Mouse (Mus musculus) olfactory bulb, adult 2 months (tissue): ENCODE data around the gene Jtb. TPM values are rescaled to one million over a fixed set of nuclear protein-coding genes. Genes with fewer than 3 reads are reported as not detected.

ENCODE experiments used
- H3K27ac ChIP-seq: fragments of 200-500 bp; 2 replicates; pipeline ENCODE4 v1.5.1; 2012; ENCODE audit warnings: low read depth, low read length; ENCODE audit not compliant: insufficient read depth
- H3K4me1 ChIP-seq: fragments of 200-500 bp; 2 replicates; pipeline ENCODE4 v1.6.1; 2012; ENCODE audit warnings: low read length; ENCODE audit not compliant: control insufficient read depth, insufficient read depth
- H3K4me3 ChIP-seq: fragments of 200-500 bp; 2 replicates; pipeline ENCODE4 v1.5.1; 2012; ENCODE audit warnings: mild to moderate bottlenecking, low read depth, low read length, moderate library complexity; ENCODE audit not compliant: insufficient read depth
- CTCF ChIP-seq: fragments of 200-500 bp; IDR thresholded peaks from 2 replicates; pipeline ENCODE4 v1.5.1; 2012; ENCODE audit warnings: low read depth, mild to moderate bottlenecking, low read length, moderate library complexity; ENCODE audit not compliant: insufficient read depth
- POLR2A ChIP-seq: fragments of 200-500 bp; IDR thresholded peaks from 2 replicates; pipeline ENCODE4 v1.6.1; 2012; ENCODE audit warnings: mild to moderate bottlenecking, low read depth, low read length, moderate library complexity; ENCODE audit not compliant: insufficient read depth
- WGBS: fragments of 180-500 bp; shearing (Covaris S2); methylation state at CpG from one replicate; pipeline ENCODE4 v1.1.7; 2018; 5-methylcytosine and 5-hydroxymethylcytosine counted together
- polyA plus RNA-seq: library from polyadenylated mRNA; stranded (reverse); fragments of >200 nt; gene quantifications from 2 replicates; pipeline ENCODE4 v1.2.4, GENCODE M21; 2012; ENCODE audit warnings: low replicate concordance; ENCODE audit not compliant: missing spikeins, insufficient read depth, insufficient read length

Gene Jtb
- polyA plus RNA-seq, 1 experiment, result not detected

DNA sequence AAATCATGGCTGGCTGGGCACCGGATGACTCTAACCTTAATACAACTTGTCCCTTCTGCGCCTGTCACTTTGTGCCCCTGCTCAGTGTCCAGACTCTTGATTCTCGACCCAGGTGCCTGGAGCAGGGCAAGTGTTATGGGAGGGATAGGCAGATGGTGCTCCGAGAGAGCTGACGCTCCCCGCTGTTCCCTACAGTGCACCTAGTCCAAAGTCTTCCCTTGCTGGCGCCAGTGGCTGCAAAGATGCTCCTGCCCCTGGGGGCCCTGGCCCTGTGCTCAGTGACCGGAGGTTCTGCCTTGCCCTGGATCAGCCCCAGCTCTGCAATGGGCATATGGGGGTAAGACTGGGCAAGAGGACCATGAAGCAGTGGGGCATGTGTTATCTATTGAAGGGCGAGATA is 46.4 kb downstream of the Jtb start:
- TF ChIP-seq POLR2A (no peak), CTCF (no peak)
- 90% methylated on average over 9 of the region's 9 CpGs for WGBS
- Histone ChIP-seq H3K4me3 (no peak overlapping the region), H3K27ac (no peak overlapping the region), H3K4me1 (no peaks in the 10 kb centered on the region)

DNA sequence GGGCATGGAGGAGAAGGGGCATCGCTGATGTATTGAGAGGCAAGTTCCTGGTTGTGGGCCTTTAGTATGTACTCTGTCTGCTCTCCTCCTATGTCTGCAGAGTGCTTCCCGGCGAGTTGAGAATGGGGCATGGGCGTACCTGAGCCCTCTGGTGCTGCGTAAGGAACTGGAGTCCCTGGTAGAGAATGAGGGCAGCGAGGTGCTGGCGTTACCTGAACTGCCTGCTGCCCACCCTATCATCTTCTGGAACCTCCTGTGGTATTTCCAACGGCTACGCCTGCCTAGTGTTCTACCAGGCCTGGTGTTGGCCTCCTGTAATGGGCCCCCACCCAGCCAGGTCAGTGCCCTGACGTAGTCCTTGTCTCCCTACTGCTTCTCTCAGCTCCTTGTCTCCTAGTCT is 46.8 kb downstream of the Jtb start:
- Histone ChIP-seq H3K4me1 (no peaks in the 10 kb centered on the region), H3K27ac (no peak overlapping the region), H3K4me3 (no peak overlapping the region)
- TF ChIP-seq POLR2A, result no peak
- no peak for TF ChIP-seq CTCF
- WGBS, result 97% methylated on average over 10 of the region's 10 CpGs

DNA sequence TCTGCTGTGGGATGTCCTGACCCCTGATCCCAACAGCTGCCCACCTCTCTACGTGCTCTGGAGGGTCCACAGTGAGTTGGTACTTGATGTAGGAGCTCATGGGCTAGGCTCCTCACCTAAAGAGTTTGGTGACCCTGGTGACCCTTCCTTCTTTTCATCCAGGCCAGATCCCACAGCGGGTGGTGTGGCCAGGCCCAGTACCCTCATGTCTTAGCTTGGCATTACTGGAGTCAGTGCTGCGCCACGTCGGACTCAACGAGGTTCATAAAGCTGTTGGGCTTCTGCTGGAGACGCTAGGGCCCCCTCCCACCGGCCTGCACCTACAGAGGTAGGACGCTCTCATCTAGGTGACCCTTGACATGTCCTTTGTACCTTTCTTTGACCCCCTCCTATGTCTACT is 47.8 kb downstream of the Jtb start:
- Histone ChIP-seq H3K27ac (no peak overlapping the region), H3K4me3 (no peak overlapping the region), H3K4me1 (no peaks in the 10 kb centered on the region)
- no peak for TF ChIP-seq POLR2A
- no peak for TF ChIP-seq CTCF
- 92% methylated on average over 9 of the region's 9 CpGs for WGBS

GRCm38 (mm10) chr3:90279743-90280142 is 48.3 kb downstream of the Jtb start:
- Histone ChIP-seq H3K4me3 (no peak overlapping the region), H3K27ac (no peak overlapping the region), H3K4me1 (no peaks in the 10 kb centered on the region)
- TF ChIP-seq CTCF (no peak), POLR2A (no peak)
- WGBS, result 97% methylated on average over 7 of the region's 7 CpGs

GRCm38 (mm10) chr3:90280708-90281107 is 49.3 kb downstream of the Jtb start:
- H3K27ac ChIP-seq, result peak overlapping the region; percentile 56; the same call in 1 of the 2 replicates
- no peak overlapping the region for H3K4me3 ChIP-seq
- H3K4me1 ChIP-seq, result no peaks in the 10 kb centered on the region
- TF ChIP-seq CTCF (no peak), POLR2A (no peak)
- 78% methylated on average over 9 of the region's 9 CpGs for WGBS

- no peaks in the 10 kb centered on the region for H3K4me1 ChIP-seq
- H3K27ac ChIP-seq, result no peak overlapping the region
- TF ChIP-seq CTCF, result no peak
- H3K4me3 ChIP-seq, result no peak overlapping the region
- 96% methylated on average over 2 of the region's 2 CpGs for WGBS
Measured at GRCm38 (mm10) chr3:90284150-90284549, 52.8 kb downstream of the Jtb start.

Other genes starting within 250 kb of the Jtb start
- not detected in 2 replicates for gene Hax1, start 232.8 kb upstream of the Jtb start, polyA plus RNA-seq
- gene 4933434E20Rik, start 180.0 kb upstream of the Jtb start, polyA plus RNA-seq, result not detected in 2 replicates
- 263 TPM in 1 of 2 replicates, not detected in the other for gene Ubap2l, start 179.0 kb upstream of the Jtb start, polyA plus RNA-seq
- gene Tpm3, start 158.9 kb upstream of the Jtb start, polyA plus RNA-seq, result 441 TPM in 1 of 2 replicates, not detected in the other
- gene Nup210l, start 127.5 kb upstream of the Jtb start, polyA plus RNA-seq, result not detected in 2 replicates
- gene Rps27, start 17.9 kb upstream of the Jtb start, polyA plus RNA-seq, result 2,782 TPM in 1 of 2 replicates, not detected in the other
- not detected in 2 replicates for gene Rab13, start 17.9 kb upstream of the Jtb start, polyA plus RNA-seq
- gene Creb3l4, start 11.9 kb downstream of the Jtb start, polyA plus RNA-seq, result not detected in 2 replicates
- not detected in 2 replicates for gene Slc39a1, start 16.6 kb downstream of the Jtb start, polyA plus RNA-seq
- gene Crtc2, start 22.6 kb downstream of the Jtb start, polyA plus RNA-seq, result not detected in 2 replicates
- gene Dennd4b, start 33.6 kb downstream of the Jtb start, polyA plus RNA-seq, result not detected in 2 replicates
- 118 TPM in 1 of 2 replicates, not detected in the other for gene Gatad2b, start 61.6 kb downstream of the Jtb start, polyA plus RNA-seq
- not detected in 2 replicates for gene Slc27a3, start 158.3 kb downstream of the Jtb start, polyA plus RNA-seq
- gene Ints3, start 202.0 kb downstream of the Jtb start, polyA plus RNA-seq, result not detected in 2 replicates
- gene Npr1, start 234.3 kb downstream of the Jtb start, polyA plus RNA-seq, result not detected in 2 replicates
- not detected in 2 replicates for gene Ilf2, start 244.5 kb downstream of the Jtb start, polyA plus RNA-seq